Mouse (Mus musculus) hindbrain, embryonic 12.5 days (tissue): Measurements from ENCODE around the gene Fam120c. TPM values are rescaled to one million over a fixed set of nuclear protein-coding genes. Genes with fewer than 3 reads are reported as not detected.

Experiments
- ATAC-seq: fragments of 200-750 bp; cut with Nextera tagmentation; 2 replicates; pipeline ENCODE4 v1.8.0; 2017; ENCODE audit warnings: moderate TSS enrichment; ENCODE audit not compliant: low FRiP score
- H3K27ac ChIP-seq: fragments of 300-500 bp; sonication (generic); 2 replicates; pipeline ENCODE4 v1.5.1; 2016; ENCODE audit warnings: mild to moderate bottlenecking
- H3K27me3 ChIP-seq: fragments of 300-500 bp; sonication (generic); 2 replicates; pipeline ENCODE4 v1.6.1; 2016; ENCODE audit warnings: mild to moderate bottlenecking
- H3K36me3 ChIP-seq: fragments of 300-500 bp; sonication (generic); 2 replicates; pipeline ENCODE4 v1.6.1; 2016; ENCODE audit warnings: mild to moderate bottlenecking
- H3K4me1 ChIP-seq: fragments of 300-500 bp; sonication (generic); 2 replicates; pipeline ENCODE4 v1.6.1; 2016
- H3K4me2 ChIP-seq: fragments of 300-500 bp; sonication (generic); replicated peaks from 2 replicates; pipeline ENCODE4 v1.6.1; 2016; ENCODE audit warnings: mild to moderate bottlenecking
- H3K4me3 ChIP-seq: fragments of 300-500 bp; sonication (generic); 2 replicates; pipeline ENCODE4 v1.5.1; 2016; ENCODE audit warnings: mild to moderate bottlenecking
- H3K9ac ChIP-seq: fragments of 300-500 bp; sonication (generic); 2 replicates; pipeline ENCODE4 v1.6.1; 2016; ENCODE audit warnings: mild to moderate bottlenecking, moderate library complexity
- H3K9me3 ChIP-seq: fragments of 300-500 bp; sonication (generic); replicated peaks from 2 replicates; pipeline ENCODE4 v1.6.1; 2016; ENCODE audit warnings: mild to moderate bottlenecking
- WGBS: fragments of 180-500 bp; shearing (Covaris S2); methylation state at CpG from one replicate; pipeline ENCODE4 v1.1.7; 2016; 5-methylcytosine and 5-hydroxymethylcytosine counted together
- polyA plus RNA-seq: library from polyadenylated mRNA; unstranded; fragments of >200 nt; fragmentation: Nextera tagmentation; extraction: Ambion mirVana; gene quantifications from 2 replicates; pipeline ENCODE4 v1.2.1, GENCODE M21; 2016

Fam120c gene
- polyA plus RNA-seq: 4.1 and 4.7 TPM in 2 replicates

- ATAC-seq: peak; percentile 96
- peak within 1 kb of the TSS; percentile 67 for H3K4me2 ChIP-seq
- 19% methylated on average over 44 of the region's 56 CpGs for WGBS
- H3K9ac ChIP-seq: peak within 1 kb of the TSS; percentile 73
- H3K27me3 ChIP-seq: peaks cover 11% of the 10 kb centered on the region
- peak within 1 kb of the TSS; percentile 66 for H3K4me3 ChIP-seq
- peaks cover 8% of the 10 kb centered on the region for H3K4me1 ChIP-seq
- H3K9me3 ChIP-seq: no peaks in the 10 kb centered on the region
- peak within 1 kb of the TSS; percentile 84 for H3K27ac ChIP-seq
- H3K36me3 ChIP-seq: no peaks in the 10 kb centered on the region
Measured at GRCm38 (mm10) chrX:151343761-151344500, at the start of gene Fam120c. Fam120c (plus strand) TSS chrX:151344175.

GRCm38 (mm10) chrX:151298329-151298728, 45.6 kb upstream of the Fam120c start:
- no peak overlapping the region for H3K4me3 ChIP-seq
- no peak overlapping the region for H3K27ac ChIP-seq
- no peak overlapping the region for H3K9ac ChIP-seq
- H3K36me3 ChIP-seq: peaks cover 5% of the 10 kb centered on the region; the same call in 1 of the 2 replicates
- no peaks in the 10 kb centered on the region for H3K4me1 ChIP-seq
- H3K27me3 ChIP-seq: peaks cover 3% of the 10 kb centered on the region; the same call in 1 of the 2 replicates
- no peak for ATAC-seq
- no peak overlapping the region for H3K4me2 ChIP-seq
- H3K9me3 ChIP-seq: no peaks in the 10 kb centered on the region

GRCm38 (mm10) chrX:151313732-151314131, 30.2 kb upstream of the Fam120c start:
- Histone ChIP-seq H3K9ac (no peak overlapping the region), H3K36me3 (no peaks in the 10 kb centered on the region), H3K9me3 (no peaks in the 10 kb centered on the region), H3K4me1 (no peaks in the 10 kb centered on the region), H3K27ac (no peak overlapping the region), H3K27me3 (peaks cover 9% of the 10 kb centered on the region; the same call in 1 of the 2 replicates), H3K4me3 (no peak overlapping the region), H3K4me2 (no peak overlapping the region)
- no peak for ATAC-seq
- WGBS: 79% methylated on average over 4 of the region's 4 CpGs

- no peak overlapping the region for H3K9ac ChIP-seq
- no peak overlapping the region for H3K27ac ChIP-seq
- peaks cover 8% of the 10 kb centered on the region; the same call in 1 of the 2 replicates for H3K27me3 ChIP-seq
- no peak for ATAC-seq
- no peak overlapping the region for H3K4me2 ChIP-seq
- no peaks in the 10 kb centered on the region for H3K36me3 ChIP-seq
- H3K4me3 ChIP-seq: no peak overlapping the region
- H3K9me3 ChIP-seq: no peaks in the 10 kb centered on the region
- H3K4me1 ChIP-seq: no peaks in the 10 kb centered on the region
- 76% methylated on average over 2 of the region's 2 CpGs for WGBS
Measured at GRCm38 (mm10) chrX:151333615-151334014, 10.4 kb upstream of the Fam120c start.

GRCm38 (mm10) chrX:151337804-151338203, 6.2 kb upstream of the Fam120c start:
- H3K4me2 ChIP-seq: no peak overlapping the region
- no peaks in the 10 kb centered on the region for H3K36me3 ChIP-seq
- 76% methylated on average over 4 of the region's 4 CpGs for WGBS
- no peak overlapping the region for H3K9ac ChIP-seq
- no peaks in the 10 kb centered on the region for H3K4me1 ChIP-seq
- ATAC-seq: no peak
- H3K27me3 ChIP-seq: peaks cover 9% of the 10 kb centered on the region; the same call in 1 of the 2 replicates
- H3K4me3 ChIP-seq: no peak overlapping the region
- no peaks in the 10 kb centered on the region for H3K9me3 ChIP-seq
- H3K27ac ChIP-seq: no peak overlapping the region

- ATAC-seq: peak; percentile 53
- peaks cover 11% of the 10 kb centered on the region for H3K27me3 ChIP-seq
- peak overlapping the region; percentile 73 for H3K9ac ChIP-seq
- H3K36me3 ChIP-seq: no peaks in the 10 kb centered on the region
- 14% methylated on average over 30 of the region's 33 CpGs for WGBS
- peak overlapping the region; percentile 84 for H3K27ac ChIP-seq
- H3K9me3 ChIP-seq: no peaks in the 10 kb centered on the region
- peak overlapping the region; percentile 66 for H3K4me3 ChIP-seq
- peaks cover 8% of the 10 kb centered on the region for H3K4me1 ChIP-seq
- H3K4me2 ChIP-seq: peak overlapping the region; percentile 67
Measured at GRCm38 (mm10) chrX:151344501-151344984, 568 bp downstream of the Fam120c start.

- no peak for ATAC-seq
- Histone ChIP-seq H3K27me3 (peaks cover 11% of the 10 kb centered on the region), H3K4me1 (peaks cover 8% of the 10 kb centered on the region), H3K27ac (no peak overlapping the region), H3K36me3 (no peaks in the 10 kb centered on the region), H3K4me2 (peak overlapping the region; percentile 67), H3K9me3 (no peaks in the 10 kb centered on the region), H3K4me3 (peak overlapping the region; percentile 66), H3K9ac (no peak overlapping the region; the same call in 1 of the 2 replicates)
- 32% methylated on average over 11 of the region's 11 CpGs for WGBS
Measured at GRCm38 (mm10) chrX:151345333-151346125, 1.6 kb downstream of the Fam120c start.

GRCm38 (mm10) chrX:151347278-151347677, 3.3 kb downstream of the Fam120c start:
- H3K9ac ChIP-seq: no peak overlapping the region
- H3K4me1 ChIP-seq: peaks cover 8% of the 10 kb centered on the region
- no peak overlapping the region for H3K4me2 ChIP-seq
- no peaks in the 10 kb centered on the region for H3K9me3 ChIP-seq
- H3K27ac ChIP-seq: no peak overlapping the region
- peaks cover 11% of the 10 kb centered on the region for H3K27me3 ChIP-seq
- ATAC-seq: no peak
- H3K4me3 ChIP-seq: no peak overlapping the region
- no peaks in the 10 kb centered on the region for H3K36me3 ChIP-seq

- WGBS: 91% methylated on average over 5 of the region's 5 CpGs
Measured at GRCm38 (mm10) chrX:151349322-151349721, 5.3 kb downstream of the Fam120c start.

GRCm38 (mm10) chrX:151418801-151419200, 74.8 kb downstream of the Fam120c start:
- H3K4me1 ChIP-seq: no peaks in the 10 kb centered on the region
- no peaks in the 10 kb centered on the region for H3K27me3 ChIP-seq
- H3K36me3 ChIP-seq: no peaks in the 10 kb centered on the region
- no peak overlapping the region for H3K4me2 ChIP-seq
- no peak overlapping the region for H3K9ac ChIP-seq
- 87% methylated on average over 10 of the region's 10 CpGs for WGBS
- ATAC-seq: no peak
- H3K27ac ChIP-seq: no peak overlapping the region
- no peaks in the 10 kb centered on the region for H3K9me3 ChIP-seq
- no peak overlapping the region for H3K4me3 ChIP-seq

More at GRCm38 (mm10) chrX:151349322-151349721, 5.3 kb downstream of the Fam120c start:
- Histone ChIP-seq H3K4me3 (no peak overlapping the region), H3K27me3 (peaks cover 7% of the 10 kb centered on the region), H3K27ac (no peak overlapping the region), H3K36me3 (no peaks in the 10 kb centered on the region), H3K9me3 (no peaks in the 10 kb centered on the region), H3K4me2 (no peak overlapping the region), H3K4me1 (peaks cover 8% of the 10 kb centered on the region), H3K9ac (no peak overlapping the region)
- ATAC-seq: no peak

- Histone ChIP-seq H3K4me3 (no peak overlapping the region), H3K4me2 (no peak overlapping the region), H3K36me3 (no peaks in the 10 kb centered on the region), H3K9me3 (no peaks in the 10 kb centered on the region), H3K27me3 (no peaks in the 10 kb centered on the region), H3K27ac (no peak overlapping the region), H3K9ac (no peak overlapping the region), H3K4me1 (no peaks in the 10 kb centered on the region)
- WGBS: 70% methylated on average over 1 of the region's 1 CpGs
- no peak for ATAC-seq
Measured at GRCm38 (mm10) chrX:151420791-151421190, 76.8 kb downstream of the Fam120c start.

GRCm38 (mm10) chrX:151443637-151444036, 99.7 kb downstream of the Fam120c start:
- Histone ChIP-seq H3K9me3 (no peaks in the 10 kb centered on the region), H3K9ac (no peak overlapping the region), H3K4me1 (no peaks in the 10 kb centered on the region), H3K4me3 (no peak overlapping the region), H3K27ac (no peak overlapping the region), H3K27me3 (no peaks in the 10 kb centered on the region; the same call in 1 of the 2 replicates), H3K4me2 (no peak overlapping the region), H3K36me3 (no peaks in the 10 kb centered on the region)
- ATAC-seq: no peak
